Mouse (Mus musculus) testis, adult 2 months (tissue): Measurements from ENCODE around the gene Kptn.

ENCODE experiments used
- CTCF ChIP-seq: fragments of 200-500 bp; IDR thresholded peaks from 2 replicates; pipeline ENCODE4 v1.5.1; 2012; ENCODE audit warnings: low read depth, mild to moderate bottlenecking, inconsistent platforms, low read length, moderate library complexity; ENCODE audit not compliant: control insufficient read depth, insufficient read depth, insufficient replicate concordance
- POLR2A ChIP-seq: fragments of 200-500 bp; IDR thresholded peaks from 2 replicates; pipeline ENCODE4 v1.6.1; 2012; ENCODE audit warnings: low read depth, mild to moderate bottlenecking, inconsistent platforms, low read length, moderate library complexity; ENCODE audit not compliant: control insufficient read depth

GRCm38 (mm10) chr7:16070846-16071245 lies 48.8 kb upstream of the Kptn start:
- TF ChIP-seq CTCF (no peak), POLR2A (no peak)
